Mouse (Mus musculus): ENCODE data around the gene Hmcn1. TPM values are rescaled to one million over a fixed set of nuclear protein-coding genes. Genes with fewer than 3 reads are reported as not detected.

The Hmcn1 gene
- total and polyA plus RNA-seq, 3 experiments: not detected

GRCm38 (mm10) chr1:150535770-150536534 lies 457.3 kb downstream of the Hmcn1 start:
- Histone ChIP-seq H3K4me3 (ENCODE audit: control insufficient read depth in 1 of 2, insufficient read depth in 1 of 2, low read depth in 2 of 2, low read length in 2 of 2) (no peak overlapping the region), H3K79me2 (ENCODE audit: control insufficient read depth, insufficient read depth, low read length, poor library complexity) (no peaks in the 10 kb centered on the region), H3K36me3 (ENCODE audit: control insufficient read depth in 1 of 2, insufficient read depth in 2 of 2, low read length in 2 of 2) (no peaks in the 10 kb centered on the region), H3K27ac (ENCODE audit: control insufficient read depth, low read depth, low read length) (no peak overlapping the region), H3K9me3 (replicated peaks; ENCODE audit: insufficient read depth, low read length) (no peaks in the 10 kb centered on the region), H3K9ac (ENCODE audit: control insufficient read depth, low read depth, low read length, poor library complexity, severe bottlenecking) (no peak overlapping the region), H3K27me3 (ENCODE audit: control insufficient read depth in 1 of 2, insufficient read depth in 2 of 2, low read length in 2 of 2) (peaks cover 0 to 3% of the 10 kb centered on the region in 2 experiments; a peak in 1 of 4 replicates), H3K4me1 (ENCODE audit: control insufficient read depth in 1 of 2, insufficient read depth in 2 of 2, low read length in 2 of 2) (no peaks in the 10 kb centered on the region)
- TF ChIP-seq GABPA (IDR thresholded peaks at IDR 0.05; ENCODE audit: low read depth, low read length) (no peak), KAT2A (conservative IDR thresholded peaks at IDR 0.05; ENCODE audit: low read depth, low read length) (no peak), POLR2A (IDR thresholded peaks at IDR 0.05; ENCODE audit: control insufficient read depth in 1 of 2, insufficient read depth in 1 of 2, low read depth in 1 of 2, low read length in 2 of 2, poor library complexity in 1 of 2) (no peak), POLR2AphosphoS5 (IDR thresholded peaks at IDR 0.05; ENCODE audit: borderline replicate concordance, low read depth, low read length) (no peak), MYB (IDR thresholded peaks at IDR 0.05; ENCODE audit: low read depth, low read length) (no peak), SIN3A (IDR thresholded peaks at IDR 0.05; ENCODE audit: low read length) (no peak), POLR2AphosphoS2 (IDR thresholded peaks at IDR 0.05; ENCODE audit: low read length) (no peak), UBTF (IDR thresholded peaks at IDR 0.05; ENCODE audit: borderline replicate concordance, insufficient read depth, low read depth, low read length) (no peak), CTCF (IDR thresholded peaks at IDR 0.05 in 2 of 3, conservative IDR thresholded peaks at IDR 0.05 in 1 of 3; ENCODE audit: control insufficient read depth in 1 of 3, insufficient read depth in 1 of 3, low read depth in 2 of 3, low read length in 3 of 3, poor library complexity in 1 of 3, severe bottlenecking in 1 of 3) (no peak), HCFC1 (IDR thresholded peaks at IDR 0.05; ENCODE audit: low read depth, low read length) (no peak), MAZ (IDR thresholded peaks at IDR 0.05; ENCODE audit: low read depth, low read length) (no peak), CHD1 (IDR thresholded peaks at IDR 0.05; ENCODE audit: low read depth, low read length) (no peak), GATA1 (IDR thresholded peaks at IDR 0.05; ENCODE audit: low read depth, low read length) (no peak), CHD2 (IDR thresholded peaks at IDR 0.05; ENCODE audit: low read length) (no peak)
- no peak for DNase-seq (ENCODE audit: low read depth, low spot score)

- Histone ChIP-seq H3K9ac (ENCODE audit: control insufficient read depth, low read depth, low read length, poor library complexity, severe bottlenecking) (no peak overlapping the region), H3K36me3 (ENCODE audit: control insufficient read depth in 1 of 2, insufficient read depth in 2 of 2, low read length in 2 of 2) (no peaks in the 10 kb centered on the region), H3K27me3 (ENCODE audit: control insufficient read depth in 1 of 2, insufficient read depth in 2 of 2, low read length in 2 of 2) (peaks cover 0 to 3% of the 10 kb centered on the region in 2 experiments; a peak in 1 of 4 replicates), H3K4me3 (ENCODE audit: control insufficient read depth in 1 of 2, insufficient read depth in 1 of 2, low read depth in 2 of 2, low read length in 2 of 2) (no peak overlapping the region), H3K27ac (ENCODE audit: control insufficient read depth, low read depth, low read length) (no peak overlapping the region), H3K4me1 (ENCODE audit: control insufficient read depth in 1 of 2, insufficient read depth in 2 of 2, low read length in 2 of 2) (no peaks in the 10 kb centered on the region), H3K79me2 (ENCODE audit: control insufficient read depth, insufficient read depth, low read length, poor library complexity) (no peaks in the 10 kb centered on the region), H3K9me3 (replicated peaks; ENCODE audit: insufficient read depth, low read length) (no peaks in the 10 kb centered on the region)
- DNase-seq (ENCODE audit: low read depth, low spot score): no peak
- no peak for TF ChIP-seq RCOR1 (IDR thresholded peaks at IDR 0.05; ENCODE audit: low read depth, low read length)
- TF ChIP-seq USF2 (IDR thresholded peaks at IDR 0.05; ENCODE audit: borderline replicate concordance in 1 of 2, insufficient read depth in 1 of 2, low read depth in 1 of 2, low read length in 2 of 2): no peak
- TF ChIP-seq MYC (IDR thresholded peaks at IDR 0.05; ENCODE audit: low read depth, low read length): no peak
- TF ChIP-seq MXI1 (IDR thresholded peaks at IDR 0.05; ENCODE audit: low read depth, low read length): no peak
- TF ChIP-seq NELFE (IDR thresholded peaks at IDR 0.05; ENCODE audit: low read depth, low read length): no peak
- TF ChIP-seq SIN3A (IDR thresholded peaks at IDR 0.05; ENCODE audit: low read length): no peak
- TF ChIP-seq GABPA (IDR thresholded peaks at IDR 0.05; ENCODE audit: low read depth, low read length): no peak
- TF ChIP-seq KAT2A (conservative IDR thresholded peaks at IDR 0.05; ENCODE audit: low read depth, low read length): no peak
- no peak for TF ChIP-seq ZNF384 (IDR thresholded peaks at IDR 0.05; ENCODE audit: low read depth, low read length)
- no peak for TF ChIP-seq MAFK (IDR thresholded peaks at IDR 0.05; ENCODE audit: borderline replicate concordance, low read depth, low read length)
- TF ChIP-seq ZKSCAN1 (IDR thresholded peaks at IDR 0.05; ENCODE audit: low read depth, low read length): no peak
These were observed 458.6 kb downstream of the Hmcn1 start for GRCm38 (mm10) chr1:150534587-150534986.
